Mouse (Mus musculus): ENCODE results near the gene Oard1.

DNA sequence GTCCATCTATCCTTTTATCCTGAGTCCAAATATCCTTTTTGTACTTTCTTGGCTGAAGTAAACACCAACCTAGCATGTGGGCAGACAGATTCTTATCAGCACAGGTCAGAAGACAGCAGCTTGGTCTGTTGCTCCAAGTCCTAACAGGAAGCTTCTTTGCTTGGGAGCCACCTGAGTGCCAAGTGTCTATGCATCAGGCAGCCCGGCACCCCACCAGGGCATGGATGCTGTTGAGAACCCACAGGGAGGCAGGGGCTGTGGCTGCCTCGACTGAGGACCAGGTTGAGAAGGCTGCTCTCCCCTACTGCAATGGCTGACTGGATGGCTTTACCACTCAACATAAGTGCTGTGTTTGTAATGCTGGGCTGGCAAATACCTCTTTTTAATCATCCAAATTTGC, 21.1 kb upstream of the Oard1 start:
- TF ChIP-seq POLR2A (IDR thresholded peaks at IDR 0.05; ENCODE audit: insufficient read depth, low read length) (no peak), CTCF (IDR thresholded peaks at IDR 0.05; ENCODE audit: low read depth, low read length) (no peak)
